Mouse (Mus musculus): ENCODE data around the gene Lsm8. TPM values are rescaled to one million over a fixed set of nuclear protein-coding genes. Genes with fewer than 3 reads are reported as not detected.

Gene Lsm8
- polyA plus RNA-seq, 1 experiment from 2014 or later, result 189 TPM

- no peak for ATAC-seq (ENCODE audit: insufficient read depth, low FRiP score, low read depth)
Measured at GRCm38 (mm10) chr6:18856487-18857078, 8.2 kb downstream of the Lsm8 start.

GRCm38 (mm10) chr6:18866018-18866417 is 17.6 kb downstream of the Lsm8 start, which contains the start of gene Ankrd7:
Ankrd7 (plus strand) TSS chr6:18866318.
- Histone ChIP-seq H3K9ac (no peak within 1 kb of the TSS), H3K36me3 (no peaks in the 10 kb centered on the region), H3K4me2 (no peak within 1 kb of the TSS), H3K27ac (no peak within 1 kb of the TSS), H3K9me3 (no peaks in the 10 kb centered on the region), H3K27me3 (replicated peaks) (no peaks in the 10 kb centered on the region), H3K4me1 (no peaks in the 10 kb centered on the region), H3K4me3 (replicated peaks) (no peak within 1 kb of the TSS)
- no peak for ATAC-seq (ENCODE audit: insufficient read depth, low FRiP score, low read depth)
- WGBS, result 87% methylated on average over 8 of the region's 8 CpGs

More at GRCm38 (mm10) chr6:18856487-18857078, 8.2 kb downstream of the Lsm8 start:
- Histone ChIP-seq H3K36me3 (peaks cover 14% of the 10 kb centered on the region), H3K4me1 (no peaks in the 10 kb centered on the region), H3K4me2 (no peak overlapping the region), H3K27me3 (replicated peaks) (no peaks in the 10 kb centered on the region), H3K27ac (no peak overlapping the region), H3K9me3 (no peaks in the 10 kb centered on the region), H3K9ac (no peak overlapping the region), H3K4me3 (replicated peaks) (no peak overlapping the region)
- 94% methylated on average over 3 of the region's 3 CpGs for WGBS

GRCm38 (mm10) chr6:18889030-18889429 is 40.7 kb downstream of the Lsm8 start:
- 61% methylated on average over 2 of the region's 2 CpGs for WGBS
- no peaks in the 10 kb centered on the region for H3K9me3 ChIP-seq
- no peak for ATAC-seq (ENCODE audit: insufficient read depth, low FRiP score, low read depth)
- H3K4me2 ChIP-seq, result no peak overlapping the region
- H3K36me3 ChIP-seq, result no peaks in the 10 kb centered on the region
- no peaks in the 10 kb centered on the region for H3K27me3 ChIP-seq (replicated peaks)
- no peak overlapping the region for H3K27ac ChIP-seq
- no peaks in the 10 kb centered on the region for H3K4me1 ChIP-seq
- H3K9ac ChIP-seq, result no peak overlapping the region
- no peak overlapping the region for H3K4me3 ChIP-seq (replicated peaks)

GRCm38 (mm10) chr6:18894142-18894541 is 45.8 kb downstream of the Lsm8 start:
- Histone ChIP-seq H3K9ac (no peak overlapping the region), H3K4me3 (replicated peaks) (no peak overlapping the region), H3K9me3 (no peaks in the 10 kb centered on the region), H3K4me2 (no peak overlapping the region), H3K36me3 (no peaks in the 10 kb centered on the region), H3K27me3 (replicated peaks) (no peaks in the 10 kb centered on the region), H3K4me1 (no peaks in the 10 kb centered on the region), H3K27ac (no peak overlapping the region)
- no peak for ATAC-seq (ENCODE audit: insufficient read depth, low FRiP score, low read depth)

Other genes with a start within 250 kb of the Lsm8 start
- gene Ankrd7, start 17.7 kb downstream of the Lsm8 start, polyA plus RNA-seq (2015; fragmentation: Nextera tagmentation; extraction: Ambion mirVana), result 0.26 TPM in 2 replicates

Measured in stomach, embryonic 15.5 days (tissue).